Mouse (Mus musculus): ENCODE results near the gene Zfp1. TPM values are rescaled to one million over a fixed set of nuclear protein-coding genes. Genes with fewer than 3 reads are reported as not detected.

Gene Zfp1
- polyA plus RNA-seq (2015; fragmentation: Nextera tagmentation; extraction: Ambion mirVana) = 24.4 and 24.5 TPM in 2 replicates

- peak within 1 kb of the TSS; percentile 98 for H3K27ac ChIP-seq
- no peaks in the 10 kb centered on the region for H3K27me3 ChIP-seq
- H3K36me3 ChIP-seq = no peaks in the 10 kb centered on the region
- WGBS = under 1% methylated on average over 75 of the region's 75 CpGs
- peak within 1 kb of the TSS; percentile 93 for H3K9ac ChIP-seq
- H3K4me1 ChIP-seq = peaks cover 9% of the 10 kb centered on the region
- H3K4me2 ChIP-seq = peak within 1 kb of the TSS; percentile 53
- peak within 1 kb of the TSS; percentile 94 for H3K4me3 ChIP-seq
- no peaks in the 10 kb centered on the region for H3K9me3 ChIP-seq
- ATAC-seq (ENCODE audit: insufficient number of reproducible peaks, low FRiP score, low TSS enrichment, low read depth) = peak; percentile 99
Measured at GRCm38 (mm10) chr8:111643264-111644141, at the start of gene Zfp1. Gene Zfp1, plus strand, starts transcription at chr8:111643401.

- H3K4me2 ChIP-seq = no peak overlapping the region
- no peaks in the 10 kb centered on the region for H3K27me3 ChIP-seq
- H3K36me3 ChIP-seq = no peaks in the 10 kb centered on the region
- H3K9ac ChIP-seq = no peak overlapping the region
- peaks cover 46% of the 10 kb centered on the region for H3K4me1 ChIP-seq
- 78% methylated on average over 3 of the region's 3 CpGs for WGBS
- no peak overlapping the region for H3K4me3 ChIP-seq
- ATAC-seq (ENCODE audit: insufficient number of reproducible peaks, low FRiP score, low TSS enrichment, low read depth) = no peak
- H3K27ac ChIP-seq = no peak overlapping the region
- H3K9me3 ChIP-seq = no peaks in the 10 kb centered on the region
Measured at GRCm38 (mm10) chr8:111594044-111594840, 49.0 kb upstream of the Zfp1 start.

GRCm38 (mm10) chr8:111594951-111595350 lies 48.2 kb upstream of the Zfp1 start:
- Histone ChIP-seq H3K9ac (no peak overlapping the region), H3K4me1 (peaks cover 46% of the 10 kb centered on the region), H3K36me3 (no peaks in the 10 kb centered on the region), H3K4me2 (no peak overlapping the region), H3K9me3 (no peaks in the 10 kb centered on the region), H3K27ac (no peak overlapping the region), H3K27me3 (no peaks in the 10 kb centered on the region), H3K4me3 (no peak overlapping the region)
- no peak for ATAC-seq (ENCODE audit: insufficient number of reproducible peaks, low FRiP score, low TSS enrichment, low read depth)
- WGBS = 91% methylated on average over 2 of the region's 2 CpGs

DNA sequence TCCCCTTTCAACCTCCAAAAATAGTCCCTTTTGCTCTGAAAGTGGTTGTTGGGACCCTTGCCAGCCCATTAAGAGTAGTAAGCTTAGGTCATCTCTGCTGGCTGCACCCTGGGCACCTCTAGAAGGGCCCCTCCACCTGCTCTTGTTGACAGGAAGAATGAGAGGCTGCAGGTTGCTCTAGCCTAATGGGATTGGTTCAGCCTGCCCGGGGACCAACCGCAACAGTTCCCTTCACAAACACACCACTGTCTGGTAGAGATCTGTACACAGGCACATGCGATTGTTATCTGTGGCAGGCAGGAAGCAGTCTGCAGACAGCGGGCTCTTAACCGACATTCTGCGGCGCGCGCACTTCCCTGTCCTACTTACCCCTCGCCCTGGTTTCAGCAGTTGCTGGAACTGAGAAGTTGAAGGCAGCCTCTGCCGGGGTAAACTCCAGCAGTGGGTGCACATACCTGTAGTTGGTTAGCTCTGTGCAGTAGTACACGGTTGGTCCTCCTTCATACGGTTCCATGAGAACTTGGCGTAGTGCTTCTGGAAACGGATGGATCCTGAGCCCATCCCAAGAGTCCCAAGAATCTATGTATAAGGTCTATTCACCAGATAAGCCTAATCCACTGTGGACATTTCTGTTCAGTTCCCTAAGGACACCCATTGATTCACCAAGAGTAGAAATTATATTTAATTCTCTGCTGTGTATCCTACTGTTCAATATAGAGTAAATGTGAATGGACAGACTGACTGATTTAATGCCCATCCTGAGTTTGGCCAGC lies 47.3 kb upstream of the Zfp1 start:
- Histone ChIP-seq H3K9ac (no peak overlapping the region), H3K4me3 (no peak overlapping the region), H3K4me2 (no peak overlapping the region), H3K27ac (peak overlapping the region; percentile 76; the same call in 1 of the 2 replicates), H3K27me3 (no peaks in the 10 kb centered on the region), H3K4me1 (peaks cover 46% of the 10 kb centered on the region), H3K36me3 (no peaks in the 10 kb centered on the region), H3K9me3 (no peaks in the 10 kb centered on the region)
- WGBS = 82% methylated on average over 15 of the region's 15 CpGs
- ATAC-seq (ENCODE audit: insufficient number of reproducible peaks, low FRiP score, low TSS enrichment, low read depth) = no peak

GRCm38 (mm10) chr8:111596485-111596821 lies 46.7 kb upstream of the Zfp1 start:
- H3K4me3 ChIP-seq = no peak overlapping the region
- H3K4me1 ChIP-seq = peaks cover 46% of the 10 kb centered on the region
- H3K27me3 ChIP-seq = no peaks in the 10 kb centered on the region
- H3K4me2 ChIP-seq = no peak overlapping the region
- H3K9ac ChIP-seq = no peak overlapping the region
- H3K9me3 ChIP-seq = no peaks in the 10 kb centered on the region
- no peak for ATAC-seq (ENCODE audit: insufficient number of reproducible peaks, low FRiP score, low TSS enrichment, low read depth)
- peak overlapping the region; percentile 76 for H3K27ac ChIP-seq
- H3K36me3 ChIP-seq = no peaks in the 10 kb centered on the region
- 45% methylated on average over 3 of the region's 3 CpGs for WGBS

GRCm38 (mm10) chr8:111597310-111597709 lies 45.9 kb upstream of the Zfp1 start:
- H3K4me2 ChIP-seq = no peak overlapping the region
- WGBS = 14% methylated on average over 1 of the region's 1 CpGs
- H3K27me3 ChIP-seq = no peaks in the 10 kb centered on the region
- peaks cover 40% of the 10 kb centered on the region for H3K4me1 ChIP-seq
- peak; percentile 65; the same call in 1 of the 2 replicates for ATAC-seq (ENCODE audit: insufficient number of reproducible peaks, low FRiP score, low TSS enrichment, low read depth)
- H3K36me3 ChIP-seq = no peaks in the 10 kb centered on the region
- H3K4me3 ChIP-seq = no peak overlapping the region
- H3K27ac ChIP-seq = peak overlapping the region; percentile 76
- H3K9me3 ChIP-seq = no peaks in the 10 kb centered on the region
- H3K9ac ChIP-seq = no peak overlapping the region

- 75% methylated on average over 9 of the region's 9 CpGs for WGBS
- Histone ChIP-seq H3K4me2 (no peak overlapping the region), H3K27me3 (no peaks in the 10 kb centered on the region)
Measured at GRCm38 (mm10) chr8:111599707-111600444, 43.3 kb upstream of the Zfp1 start.

GRCm38 (mm10) chr8:111602050-111602449 lies 41.2 kb upstream of the Zfp1 start:
- Histone ChIP-seq H3K27ac (no peak overlapping the region), H3K9ac (no peak overlapping the region), H3K4me1 (peaks cover 14% of the 10 kb centered on the region), H3K9me3 (no peaks in the 10 kb centered on the region), H3K4me2 (no peak overlapping the region), H3K27me3 (no peaks in the 10 kb centered on the region), H3K4me3 (no peak overlapping the region), H3K36me3 (no peaks in the 10 kb centered on the region; the same call in 1 of the 2 replicates)
- 93% methylated on average over 4 of the region's 4 CpGs for WGBS
- ATAC-seq (ENCODE audit: insufficient number of reproducible peaks, low FRiP score, low TSS enrichment, low read depth) = no peak

More at GRCm38 (mm10) chr8:111599707-111600444, 43.3 kb upstream of the Zfp1 start:
- H3K9ac ChIP-seq = no peak overlapping the region
- peaks cover 30% of the 10 kb centered on the region for H3K4me1 ChIP-seq
- H3K27ac ChIP-seq = no peak overlapping the region
- no peaks in the 10 kb centered on the region; the same call in 1 of the 2 replicates for H3K36me3 ChIP-seq
- ATAC-seq (ENCODE audit: insufficient number of reproducible peaks, low FRiP score, low TSS enrichment, low read depth) = no peak
- no peak overlapping the region for H3K4me3 ChIP-seq
- no peaks in the 10 kb centered on the region for H3K9me3 ChIP-seq

GRCm38 (mm10) chr8:111604986-111605385 lies 38.2 kb upstream of the Zfp1 start:
- Histone ChIP-seq H3K4me2 (no peak overlapping the region), H3K27me3 (no peaks in the 10 kb centered on the region), H3K9me3 (no peaks in the 10 kb centered on the region), H3K4me1 (peaks cover 8% of the 10 kb centered on the region; the same call in 1 of the 2 replicates), H3K27ac (no peak overlapping the region), H3K9ac (no peak overlapping the region), H3K36me3 (no peaks in the 10 kb centered on the region; the same call in 1 of the 2 replicates), H3K4me3 (no peak overlapping the region)
- WGBS = 92% methylated on average over 2 of the region's 2 CpGs
- no peak for ATAC-seq (ENCODE audit: insufficient number of reproducible peaks, low FRiP score, low TSS enrichment, low read depth)

DNA sequence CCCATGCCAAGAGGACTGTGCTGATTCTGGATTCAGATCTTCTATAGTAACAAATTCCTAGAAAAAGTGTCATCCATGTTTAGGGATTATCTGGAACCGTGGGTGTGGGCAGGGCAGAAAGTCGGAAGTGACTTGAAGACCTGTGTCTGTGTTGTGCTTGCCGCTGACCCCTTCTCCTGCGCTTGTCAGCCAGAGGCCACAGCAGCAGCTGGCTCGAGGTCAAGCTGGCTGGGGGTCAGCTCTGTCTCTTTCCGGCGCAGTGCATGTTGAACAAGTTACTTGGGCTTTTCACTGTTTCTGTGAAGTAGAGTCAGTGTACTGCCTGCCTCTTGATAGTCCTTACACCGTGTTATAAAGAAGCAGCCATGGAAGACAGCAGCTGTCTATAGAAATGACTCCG lies 36.2 kb upstream of the Zfp1 start:
- H3K4me1 ChIP-seq = peaks cover 8% of the 10 kb centered on the region; the same call in 1 of the 2 replicates
- no peaks in the 10 kb centered on the region for H3K9me3 ChIP-seq
- H3K27ac ChIP-seq = no peak overlapping the region
- 79% methylated on average over 9 of the region's 9 CpGs for WGBS
- no peak overlapping the region for H3K4me3 ChIP-seq
- H3K36me3 ChIP-seq = peaks cover 3% of the 10 kb centered on the region; the same call in 1 of the 2 replicates
- no peak for ATAC-seq (ENCODE audit: insufficient number of reproducible peaks, low FRiP score, low TSS enrichment, low read depth)
- H3K9ac ChIP-seq = no peak overlapping the region
- no peak overlapping the region for H3K4me2 ChIP-seq
- H3K27me3 ChIP-seq = no peaks in the 10 kb centered on the region

GRCm38 (mm10) chr8:111607414-111607813 lies 35.8 kb upstream of the Zfp1 start:
- Histone ChIP-seq H3K4me2 (no peak overlapping the region), H3K9me3 (no peaks in the 10 kb centered on the region), H3K27ac (no peak overlapping the region), H3K4me1 (peaks cover 8% of the 10 kb centered on the region; the same call in 1 of the 2 replicates), H3K9ac (no peak overlapping the region), H3K27me3 (no peaks in the 10 kb centered on the region), H3K4me3 (no peak overlapping the region), H3K36me3 (peaks cover 3% of the 10 kb centered on the region; the same call in 1 of the 2 replicates)
- 68% methylated on average over 7 of the region's 7 CpGs for WGBS
- ATAC-seq (ENCODE audit: insufficient number of reproducible peaks, low FRiP score, low TSS enrichment, low read depth) = no peak

Data from limb, embryonic 15.5 days (tissue).